Mouse (Mus musculus): ENCODE data around the gene Tex9.

GRCm38 (mm10) chr9:72515366-72515765, 23.4 kb upstream of the Tex9 start:
- TF ChIP-seq CTCF (conservative IDR thresholded peaks at IDR 0.05; ENCODE audit: insufficient read depth, insufficient read length, low read depth, low read length) (no peak), POLR2A (IDR thresholded peaks at IDR 0.05; ENCODE audit: low read depth, low read length) (no peak)

Measured in kidney, adult 2 months (tissue).